Mouse (Mus musculus) myocyte (in vitro differentiated cells): Measurements from ENCODE around the gene Zbtb3.

Source experiments
- CEBPB ChIP-seq: IDR thresholded peaks from 2 replicates; pipeline ENCODE4 v1.6.1; 2011; ENCODE audit warnings: mild to moderate bottlenecking, moderate library complexity; ENCODE audit not compliant: poor library complexity, insufficient read depth, severe bottlenecking
- POLR2A ChIP-seq: IDR thresholded peaks from one replicate; pipeline ENCODE4 v1.6.1; 2011; ENCODE audit warnings: low read depth, mild to moderate bottlenecking, control low read depth, moderate library complexity; ENCODE audit not compliant: insufficient read length
- TCF12 ChIP-seq: IDR thresholded peaks from one replicate; pipeline ENCODE4 v1.6.1; 2011; ENCODE audit warnings: mild to moderate bottlenecking, control low read depth; ENCODE audit not compliant: poor library complexity, insufficient read depth, severe bottlenecking
- USF1 ChIP-seq: IDR thresholded peaks from one replicate; pipeline ENCODE4 v1.6.1; 2011; ENCODE audit warnings: low read depth, mild to moderate bottlenecking, control low read depth, moderate library complexity

DNA sequence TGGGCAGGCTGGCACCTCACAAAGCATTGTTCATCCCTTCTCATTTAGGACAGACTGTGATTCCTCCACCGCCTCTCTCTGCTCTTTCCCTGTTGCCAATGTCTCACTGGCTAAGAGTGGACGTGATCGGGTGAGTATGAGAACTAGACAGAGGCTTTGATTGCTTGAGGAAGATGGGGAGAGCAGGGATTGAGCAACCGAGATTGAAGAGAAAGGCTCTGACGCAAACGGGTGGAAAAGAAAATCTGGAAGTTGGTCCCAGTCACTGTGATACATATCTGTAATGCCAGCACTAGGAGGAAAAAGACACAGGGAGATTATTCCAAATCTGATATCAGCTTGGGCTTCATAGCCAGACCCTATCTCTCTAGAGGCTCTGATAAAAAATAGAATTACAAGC lies 40.6 kb downstream of the Zbtb3 start:
- TF ChIP-seq TCF12 = no peak
- TF ChIP-seq USF1 = no peak
- no peak for TF ChIP-seq POLR2A
- TF ChIP-seq CEBPB = no peak
